Mouse (Mus musculus) ES-CJ7 (cell line): ENCODE measurements around the gene Ccdc106.

Experiments
- DNase-seq: peaks from one replicate; pipeline ENCODE4 v3.0.0; 2011; ENCODE audit warnings: low read depth, low spot score

Gene Ccdc106

GRCm38 (mm10) chr7:5080815-5081214 lies 60.5 kb downstream of the Ccdc106 start:
- no peak for DNase-seq

GRCm38 (mm10) chr7:5081241-5081640 lies 60.9 kb downstream of the Ccdc106 start:
- no peak for DNase-seq

- no peak for DNase-seq
Measured at GRCm38 (mm10) chr7:5081939-5082338, 61.6 kb downstream of the Ccdc106 start.

GRCm38 (mm10) chr7:5083325-5084105 lies 63.2 kb downstream of the Ccdc106 start:
- DNase-seq = no peak

GRCm38 (mm10) chr7:5085512-5085911 lies 65.2 kb downstream of the Ccdc106 start:
- no peak for DNase-seq

- no peak for DNase-seq
Measured at GRCm38 (mm10) chr7:5086921-5087440, 66.6 kb downstream of the Ccdc106 start.

- no peak for DNase-seq
Measured at GRCm38 (mm10) chr7:5087886-5088285, 67.5 kb downstream of the Ccdc106 start.

GRCm38 (mm10) chr7:5089853-5090252 lies 69.5 kb downstream of the Ccdc106 start:
- DNase-seq = no peak

GRCm38 (mm10) chr7:5091008-5091728 lies 70.8 kb downstream of the Ccdc106 start:
- no peak for DNase-seq

- no peak for DNase-seq
Measured at GRCm38 (mm10) chr7:5092381-5092780, 72.0 kb downstream of the Ccdc106 start.

GRCm38 (mm10) chr7:5092831-5093510 lies 72.6 kb downstream of the Ccdc106 start:
- DNase-seq = no peak

GRCm38 (mm10) chr7:5098769-5099168 lies 78.4 kb downstream of the Ccdc106 start:
- no peak for DNase-seq

GRCm38 (mm10) chr7:5099796-5100195 lies 79.4 kb downstream of the Ccdc106 start:
- peak; percentile 29 for DNase-seq

GRCm38 (mm10) chr7:5101066-5101663 lies 80.8 kb downstream of the Ccdc106 start:
- DNase-seq = no peak

GRCm38 (mm10) chr7:5102564-5102963 lies 82.2 kb downstream of the Ccdc106 start:
- DNase-seq = no peak

GRCm38 (mm10) chr7:5108272-5108671 lies 87.9 kb downstream of the Ccdc106 start:
- no peak for DNase-seq

- peak; percentile 73 for DNase-seq
Measured at GRCm38 (mm10) chr7:5109301-5109700, 88.9 kb downstream of the Ccdc106 start.
